Mouse (Mus musculus) neural tube, embryonic 13.5 days (tissue): ENCODE measurements around the gene Engase. TPM values are rescaled to one million over a fixed set of nuclear protein-coding genes. Genes with fewer than 3 reads are reported as not detected.

Experiments used
- ATAC-seq: fragments of 200-750 bp; cut with Nextera tagmentation; 2 replicates; pipeline ENCODE4 v1.8.0; 2017; ENCODE audit warnings: low read depth, mild to moderate bottlenecking, moderate TSS enrichment, moderate library complexity
- H3K27ac ChIP-seq: fragments of 300-500 bp; sonication (generic); replicated peaks from 2 replicates; pipeline ENCODE4 v1.5.1; 2015; ENCODE audit warnings: moderate library complexity, mild to moderate bottlenecking, inconsistent platforms
- H3K27me3 ChIP-seq: fragments of 300-500 bp; sonication (generic); 2 replicates; pipeline ENCODE4 v1.6.1; 2015; ENCODE audit warnings: mild to moderate bottlenecking, inconsistent platforms
- H3K36me3 ChIP-seq: fragments of 300-500 bp; sonication (generic); 2 replicates; pipeline ENCODE4 v1.6.1; 2015; ENCODE audit warnings: mild to moderate bottlenecking, inconsistent platforms
- H3K4me1 ChIP-seq: fragments of 300-500 bp; sonication (generic); replicated peaks from 2 replicates; pipeline ENCODE4 v1.6.1; 2015; ENCODE audit warnings: inconsistent platforms
- H3K4me2 ChIP-seq: fragments of 300-500 bp; sonication (generic); 2 replicates; pipeline ENCODE4 v1.6.1; 2015; ENCODE audit warnings: inconsistent platforms, mild to moderate bottlenecking, moderate library complexity
- H3K4me3 ChIP-seq: fragments of 300-500 bp; sonication (generic); 2 replicates; pipeline ENCODE4 v1.5.1; 2015; ENCODE audit warnings: mild to moderate bottlenecking, inconsistent platforms
- H3K9ac ChIP-seq: fragments of 300-500 bp; sonication (generic); 2 replicates; pipeline ENCODE4 v1.6.1; 2015; ENCODE audit warnings: moderate library complexity, mild to moderate bottlenecking, inconsistent platforms
- H3K9me3 ChIP-seq: fragments of 300-500 bp; sonication (generic); 2 replicates; pipeline ENCODE4 v1.6.1; 2016; ENCODE audit warnings: inconsistent platforms
- WGBS: fragments of 180-500 bp; shearing (Covaris S2); methylation state at CpG from one replicate; pipeline ENCODE4 v1.1.7; 2015; 5-methylcytosine and 5-hydroxymethylcytosine counted together
- polyA plus RNA-seq: library from polyadenylated mRNA; unstranded; fragments of >200 nt; fragmentation: Nextera tagmentation; extraction: Ambion mirVana; gene quantifications from 2 replicates; pipeline ENCODE4 v1.2.1, GENCODE M21; 2015

Gene Engase
- polyA plus RNA-seq, 1 experiment from 2014 or later = 10.0 TPM

GRCm38 (mm10) chr11:118481231-118481630 is 4.6 kb downstream of the Engase start:
- H3K9me3 ChIP-seq = no peaks in the 10 kb centered on the region
- H3K9ac ChIP-seq = no peak overlapping the region
- H3K27me3 ChIP-seq = no peaks in the 10 kb centered on the region
- H3K27ac ChIP-seq = no peak overlapping the region
- peaks cover 17% of the 10 kb centered on the region; the same call in 1 of the 2 replicates for H3K36me3 ChIP-seq
- 93% methylated on average over 11 of the region's 11 CpGs for WGBS
- no peak overlapping the region for H3K4me2 ChIP-seq
- ATAC-seq = no peak
- H3K4me1 ChIP-seq = peaks cover 14% of the 10 kb centered on the region
- H3K4me3 ChIP-seq = no peak overlapping the region

- H3K4me1 ChIP-seq = peaks cover 14% of the 10 kb centered on the region
- no peaks in the 10 kb centered on the region for H3K9me3 ChIP-seq
- no peak for ATAC-seq
- H3K36me3 ChIP-seq = peaks cover 17% of the 10 kb centered on the region; the same call in 1 of the 2 replicates
- no peaks in the 10 kb centered on the region for H3K27me3 ChIP-seq
- H3K27ac ChIP-seq = no peak overlapping the region
- H3K9ac ChIP-seq = no peak overlapping the region
- H3K4me2 ChIP-seq = no peak overlapping the region
- 82% methylated on average over 14 of the region's 14 CpGs for WGBS
- H3K4me3 ChIP-seq = no peak overlapping the region
Observed at GRCm38 (mm10) chr11:118481751-118482150, 5.1 kb downstream of the Engase start.

GRCm38 (mm10) chr11:118484169-118484568 is 7.5 kb downstream of the Engase start:
- no peaks in the 10 kb centered on the region for H3K27me3 ChIP-seq
- ATAC-seq = no peak

GRCm38 (mm10) chr11:118485338-118485737 is 8.7 kb downstream of the Engase start:
- ATAC-seq = no peak
- H3K9me3 ChIP-seq = no peaks in the 10 kb centered on the region
- no peak overlapping the region for H3K9ac ChIP-seq
- 0 out of 2 replicates have a peak overlapping the region, but pooled peaks have one; percentile 4 for H3K27ac ChIP-seq
- no peak overlapping the region for H3K4me3 ChIP-seq
- no peak overlapping the region for H3K4me2 ChIP-seq
- H3K4me1 ChIP-seq = peaks cover 34% of the 10 kb centered on the region
- H3K36me3 ChIP-seq = peaks cover 26% of the 10 kb centered on the region
- H3K27me3 ChIP-seq = no peaks in the 10 kb centered on the region
- WGBS = 76% methylated on average over 11 of the region's 11 CpGs

More at GRCm38 (mm10) chr11:118484169-118484568, 7.5 kb downstream of the Engase start:
- H3K27ac ChIP-seq = no peak overlapping the region; the same call in 1 of the 2 replicates
- peaks cover 22% of the 10 kb centered on the region for H3K4me1 ChIP-seq
- H3K9me3 ChIP-seq = no peaks in the 10 kb centered on the region
- no peak overlapping the region for H3K4me2 ChIP-seq
- peaks cover 26% of the 10 kb centered on the region for H3K36me3 ChIP-seq
- H3K4me3 ChIP-seq = no peak overlapping the region
- peak overlapping the region; percentile 8; the same call in 1 of the 2 replicates for H3K9ac ChIP-seq
- 82% methylated on average over 8 of the region's 8 CpGs for WGBS

- WGBS = 92% methylated on average over 3 of the region's 3 CpGs
- Histone ChIP-seq H3K36me3 (peaks cover 26% of the 10 kb centered on the region), H3K9ac (no peak overlapping the region), H3K4me2 (no peak overlapping the region), H3K9me3 (no peaks in the 10 kb centered on the region), H3K27ac (0 out of 2 replicates have a peak overlapping the region, but pooled peaks have one; percentile 4), H3K27me3 (no peaks in the 10 kb centered on the region), H3K4me3 (no peak overlapping the region), H3K4me1 (peaks cover 38% of the 10 kb centered on the region)
- no peak for ATAC-seq
Observed at GRCm38 (mm10) chr11:118485780-118486179, 9.2 kb downstream of the Engase start.

GRCm38 (mm10) chr11:118486281-118486680 is 9.7 kb downstream of the Engase start:
- 78% methylated on average over 6 of the region's 6 CpGs for WGBS
- H3K4me2 ChIP-seq = no peak overlapping the region
- H3K4me1 ChIP-seq = peaks cover 42% of the 10 kb centered on the region
- peaks cover 26% of the 10 kb centered on the region for H3K36me3 ChIP-seq
- H3K9ac ChIP-seq = no peak overlapping the region
- no peaks in the 10 kb centered on the region for H3K9me3 ChIP-seq
- no peak overlapping the region for H3K27ac ChIP-seq
- H3K27me3 ChIP-seq = no peaks in the 10 kb centered on the region
- ATAC-seq = no peak
- no peak overlapping the region for H3K4me3 ChIP-seq

GRCm38 (mm10) chr11:118486881-118487772 is 10.5 kb downstream of the Engase start:
- 90% methylated on average over 29 of the region's 29 CpGs for WGBS
- Histone ChIP-seq H3K36me3 (peaks cover 29% of the 10 kb centered on the region), H3K9me3 (no peaks in the 10 kb centered on the region), H3K4me1 (peaks cover 44% of the 10 kb centered on the region), H3K4me2 (no peak overlapping the region), H3K4me3 (no peak overlapping the region), H3K27ac (peak overlapping the region; percentile 90), H3K9ac (no peak overlapping the region), H3K27me3 (no peaks in the 10 kb centered on the region)
- no peak for ATAC-seq

GRCm38 (mm10) chr11:118488191-118488906 is 11.7 kb downstream of the Engase start:
- ATAC-seq = peak; percentile 37; the same call in 1 of the 2 replicates
- peaks cover 51% of the 10 kb centered on the region for H3K4me1 ChIP-seq
- H3K27me3 ChIP-seq = no peaks in the 10 kb centered on the region
- H3K4me3 ChIP-seq = no peak overlapping the region
- no peak overlapping the region for H3K4me2 ChIP-seq
- H3K9me3 ChIP-seq = no peaks in the 10 kb centered on the region
- peak overlapping the region; percentile 27; the same call in 1 of the 2 replicates for H3K9ac ChIP-seq
- peaks cover 27% of the 10 kb centered on the region for H3K36me3 ChIP-seq
- WGBS = 68% methylated on average over 8 of the region's 8 CpGs
- peak overlapping the region; percentile 90 for H3K27ac ChIP-seq

- Histone ChIP-seq H3K27ac (peak overlapping the region; percentile 90), H3K9me3 (no peaks in the 10 kb centered on the region), H3K27me3 (no peaks in the 10 kb centered on the region), H3K4me1 (peaks cover 57% of the 10 kb centered on the region), H3K36me3 (peaks cover 23% of the 10 kb centered on the region), H3K4me3 (no peak overlapping the region), H3K4me2 (peak overlapping the region; percentile 11; the same call in 1 of the 2 replicates), H3K9ac (peak overlapping the region; percentile 47; the same call in 1 of the 2 replicates)
- peak; percentile 60 for ATAC-seq
- WGBS = 35% methylated on average over 12 of the region's 12 CpGs
Observed at GRCm38 (mm10) chr11:118488907-118489270, 12.3 kb downstream of the Engase start.

GRCm38 (mm10) chr11:118490566-118491218 is 14.1 kb downstream of the Engase start:
- 0 out of 2 replicates have a peak, but pooled peaks have one; percentile 10 for ATAC-seq
- H3K4me2 ChIP-seq = 0 out of 2 replicates have a peak overlapping the region, but pooled peaks have one; percentile 20
- WGBS = 20% methylated on average over 22 of the region's 22 CpGs
- no peak overlapping the region for H3K4me3 ChIP-seq
- H3K9me3 ChIP-seq = no peaks in the 10 kb centered on the region
- peaks cover 21% of the 10 kb centered on the region for H3K36me3 ChIP-seq
- H3K27ac ChIP-seq = peak overlapping the region; percentile 90
- peak overlapping the region; percentile 47 for H3K9ac ChIP-seq
- no peaks in the 10 kb centered on the region for H3K27me3 ChIP-seq
- peaks cover 62% of the 10 kb centered on the region for H3K4me1 ChIP-seq

- H3K4me1 ChIP-seq = peaks cover 68% of the 10 kb centered on the region
- peaks cover 21% of the 10 kb centered on the region for H3K36me3 ChIP-seq
- H3K9me3 ChIP-seq = no peaks in the 10 kb centered on the region
- ATAC-seq = no peak
- H3K27ac ChIP-seq = no peak overlapping the region
- H3K27me3 ChIP-seq = no peaks in the 10 kb centered on the region
- WGBS = 85% methylated on average over 7 of the region's 7 CpGs
- no peak overlapping the region for H3K4me2 ChIP-seq
- H3K9ac ChIP-seq = no peak overlapping the region
- H3K4me3 ChIP-seq = no peak overlapping the region
Observed at GRCm38 (mm10) chr11:118491230-118491629, 14.6 kb downstream of the Engase start.
